Mouse (Mus musculus) CD4-positive, CD25-positive, alpha-beta regulatory T cell, adult 4 months (primary cell): ENCODE data around the gene Nop2. TPM values are rescaled to one million over a fixed set of nuclear protein-coding genes. Genes with fewer than 3 reads are reported as not detected.

Source experiments
- ATAC-seq: one replicate; pipeline ENCODE4 v1.8.0; 2017
- polyA plus RNA-seq, 2 experiments: library from polyadenylated mRNA; unstranded; fragments of 100-300 nt; shearing (Covaris generic); gene quantifications; one replicate each; pipeline ENCODE4 v1.2.1; 2017

Nop2 gene
- polyA plus RNA-seq, 2 experiments from 2014 or later: 51.5 to 59.7 TPM

DNA sequence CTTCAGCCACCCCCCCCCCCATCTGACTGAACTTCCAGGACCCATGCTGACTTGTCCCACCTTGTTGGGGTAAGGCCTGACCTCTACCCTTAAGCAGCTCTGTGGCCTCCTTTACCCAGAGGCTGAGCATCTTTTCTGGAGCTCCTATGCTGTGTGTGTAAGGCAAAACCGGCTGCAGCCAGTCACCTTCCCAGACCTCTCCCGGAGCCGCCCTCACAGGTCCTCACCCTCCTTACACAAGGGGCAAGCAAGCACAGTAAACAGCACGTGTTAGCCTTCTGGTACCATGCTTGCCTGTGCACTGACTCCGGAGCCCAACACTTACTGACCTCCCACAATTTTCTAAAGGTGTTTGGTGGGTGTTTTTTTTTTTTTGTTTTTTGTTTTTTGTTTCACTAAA lies 43.8 kb downstream of the Nop2 start:
- no peak for ATAC-seq

- no peak for ATAC-seq
Observed at GRCm38 (mm10) chr6:125179601-125180000, 47.9 kb downstream of the Nop2 start.

GRCm38 (mm10) chr6:125182133-125182532 lies 50.4 kb downstream of the Nop2 start:
- no peak for ATAC-seq

DNA sequence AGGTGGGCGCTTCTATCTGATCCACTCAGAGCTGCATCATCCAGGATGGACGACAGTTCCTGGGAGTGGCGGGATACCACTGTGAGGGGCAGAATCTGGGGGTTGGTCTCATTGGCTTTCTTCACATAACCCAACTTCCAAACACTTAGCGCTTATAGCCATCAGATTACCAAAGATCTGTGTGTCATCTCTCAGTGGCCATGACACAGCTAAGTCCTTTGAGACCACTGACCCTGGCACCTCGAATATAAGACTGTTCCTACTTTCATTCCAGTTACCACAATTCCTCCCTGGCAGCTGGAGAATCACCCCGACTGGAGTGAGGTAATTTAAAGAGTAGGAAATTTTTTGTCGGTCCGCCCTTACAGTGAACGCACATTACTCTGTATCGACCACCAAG lies 54.5 kb downstream of the Nop2 start:
- ATAC-seq: no peak

DNA sequence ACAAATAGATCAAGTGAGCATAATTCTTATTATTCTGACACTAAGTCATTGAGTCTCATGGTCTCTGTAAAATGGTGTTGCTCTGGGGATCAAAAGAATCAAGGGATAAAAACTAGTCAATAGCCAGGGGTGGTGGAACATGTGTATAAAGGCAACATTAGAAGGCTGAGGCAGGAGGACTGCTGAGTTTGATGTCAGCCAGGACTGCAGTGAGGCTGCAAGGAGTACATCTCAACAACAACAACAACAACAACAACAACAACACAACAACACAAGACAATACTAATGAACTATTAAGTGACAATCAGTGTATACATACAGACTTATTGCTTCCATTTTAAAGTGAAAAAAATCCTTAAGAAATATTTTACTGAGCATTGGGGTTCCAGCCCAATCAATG lies 59.1 kb downstream of the Nop2 start:
- no peak for ATAC-seq

GRCm38 (mm10) chr6:125191332-125192015 lies 59.8 kb downstream of the Nop2 start, which contains the start of the genes Ncapd2 and Mrpl51:
Gene Ncapd2 (minus strand): TSS chr6:125191701.
Gene Mrpl51 (plus strand): TSS chr6:125191801.
- peak; percentile 96 for ATAC-seq

- ATAC-seq: peak; percentile 70
Observed at GRCm38 (mm10) chr6:125192016-125192714, 60.5 kb downstream of the Nop2 start.

- ATAC-seq: no peak
Observed at GRCm38 (mm10) chr6:125192841-125193240, 61.1 kb downstream of the Nop2 start.

DNA sequence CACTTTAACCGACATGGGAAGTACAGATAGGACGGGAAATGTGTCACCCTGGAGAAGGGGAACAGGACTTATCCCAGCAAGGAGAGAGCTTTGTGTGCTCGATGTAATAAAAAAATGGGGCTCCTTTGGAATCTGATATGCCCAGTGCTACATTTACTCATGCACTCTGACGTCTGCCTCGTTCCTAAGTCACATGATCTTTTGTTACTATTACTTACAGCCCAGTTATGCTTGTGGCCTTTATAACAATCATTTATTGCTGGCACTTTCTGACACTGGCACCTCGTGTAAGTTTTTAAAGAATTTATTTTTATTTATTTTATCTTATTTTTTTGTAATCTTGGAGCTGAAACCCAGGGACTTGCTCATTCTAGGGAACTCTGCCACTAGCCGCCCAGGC lies 61.7 kb downstream of the Nop2 start:
- no peak for ATAC-seq

Other genes with a start within 250 kb of the Nop2 start
- gene Cd4, start 243.7 kb upstream of the Nop2 start, polyA plus RNA-seq: 100 to 1,000 TPM; 268 to 648 TPM
- gene Lag3, start 220.2 kb upstream of the Nop2 start, polyA plus RNA-seq: 10 to 100 TPM; 19.0 to 29.0 TPM
- gene Ptms, start 211.8 kb upstream of the Nop2 start, polyA plus RNA-seq: 10 to 100 TPM in 1 of 2 experiments, 1 to 10 TPM in 1; 5.4 to 10.6 TPM
- 10 to 100 TPM; 39.0 to 40.7 TPM for gene Mlf2, start 200.5 kb upstream of the Nop2 start, polyA plus RNA-seq
- 10 to 100 TPM; 66.2 to 93.4 TPM for gene Cops7a, start 166.4 kb upstream of the Nop2 start, polyA plus RNA-seq
- under 1 TPM in 1 of 2 experiments, not detected in 1; 0.15 TPM for gene Pianp, start 135.2 kb upstream of the Nop2 start, polyA plus RNA-seq
- gene Zfp384, start 122.8 kb upstream of the Nop2 start, polyA plus RNA-seq: 1 to 10 TPM; 3.9 to 4.4 TPM
- 10 to 100 TPM; 48.3 to 64.6 TPM for gene Ing4, start 92.1 kb upstream of the Nop2 start, polyA plus RNA-seq
- gene Acrbp, start 82.2 kb upstream of the Nop2 start, polyA plus RNA-seq: 10 to 100 TPM; 24.6 to 25.9 TPM
- 10 to 100 TPM; 12.1 to 19.9 TPM for gene Lpar5, start 64.0 kb upstream of the Nop2 start, polyA plus RNA-seq
- 10 to 100 TPM; 61.4 to 71.9 TPM for gene Chd4, start 35.9 kb upstream of the Nop2 start, polyA plus RNA-seq
- 10 to 100 TPM in 1 of 2 experiments, 1 to 10 TPM in 1; 9.5 to 10.6 TPM for gene Iffo1, start 13.3 kb downstream of the Nop2 start, polyA plus RNA-seq
- gene Gapdh, start 34.6 kb downstream of the Nop2 start, polyA plus RNA-seq: 100 to 1,000 TPM; 215 to 384 TPM
- 10 to 100 TPM; 22.6 to 49.4 TPM for gene Ncapd2, start 59.8 kb downstream of the Nop2 start, polyA plus RNA-seq
- gene Mrpl51, start 59.9 kb downstream of the Nop2 start, polyA plus RNA-seq: 10 to 100 TPM; 67.5 to 77.7 TPM
- 10 to 100 TPM; 17.0 to 28.4 TPM for gene Vamp1, start 83.6 kb downstream of the Nop2 start, polyA plus RNA-seq
- 100 to 1,000 TPM in 1 of 2 experiments, 10 to 100 TPM in 1; 88.2 to 156 TPM for gene Tapbpl, start 100.0 kb downstream of the Nop2 start, polyA plus RNA-seq
- gene Cd27, start 105.1 kb downstream of the Nop2 start, polyA plus RNA-seq: 100 to 1,000 TPM; 638 to 724 TPM
- gene Tuba3a, start 154.1 kb downstream of the Nop2 start, polyA plus RNA-seq: 1 to 10 TPM; 1.9 to 2.3 TPM
- under 1 TPM in 1 of 2 experiments, not detected in 1; 0.28 TPM for gene Ltbr, start 182.0 kb downstream of the Nop2 start, polyA plus RNA-seq
- not detected for gene Scnn1a, start 188.8 kb downstream of the Nop2 start, polyA plus RNA-seq
- 10 to 100 TPM; 24.9 to 43.5 TPM for gene Tnfrsf1a, start 217.5 kb downstream of the Nop2 start, polyA plus RNA-seq
- gene Plekhg6, start 248.9 kb downstream of the Nop2 start, polyA plus RNA-seq: under 1 TPM in 1 of 2 experiments, not detected in 1; 0.12 TPM